Mouse (Mus musculus) thymus, adult 2 months (tissue): ENCODE measurements around the gene Evc2. TPM values are rescaled to one million over a fixed set of nuclear protein-coding genes. Genes with fewer than 3 reads are reported as not detected.

Experiments
- DNase-seq: peaks from one replicate; pipeline ENCODE4 v3.0.0; 2021
- H3K27ac ChIP-seq: fragments of 200-500 bp; 2 replicates; pipeline ENCODE4 v1.5.1; 2012; ENCODE audit warnings: low read length, control low read depth; ENCODE audit not compliant: control insufficient read depth, insufficient read depth
- H3K27me3 ChIP-seq: fragments of 200-500 bp; 2 replicates; pipeline ENCODE4 v1.6.1; 2012; ENCODE audit warnings: mild to moderate bottlenecking, low read length, moderate library complexity, mixed read lengths; ENCODE audit not compliant: control insufficient read depth, insufficient read depth
- H3K36me3 ChIP-seq: fragments of 200-500 bp; 2 replicates; pipeline ENCODE4 v1.6.1; 2012; ENCODE audit warnings: mild to moderate bottlenecking, low read length, moderate library complexity; ENCODE audit not compliant: control insufficient read depth, insufficient read depth
- H3K4me1 ChIP-seq: fragments of 200-500 bp; replicated peaks from 2 replicates; pipeline ENCODE4 v1.6.1; 2012; ENCODE audit warnings: low read length; ENCODE audit not compliant: control insufficient read depth, insufficient read depth
- H3K4me3 ChIP-seq: fragments of 200-500 bp; 2 replicates; pipeline ENCODE4 v1.5.1; 2012; ENCODE audit warnings: mild to moderate bottlenecking, low read length, control low read depth, moderate library complexity; ENCODE audit not compliant: control insufficient read depth, insufficient read depth
- CTCF ChIP-seq: fragments of 200-500 bp; IDR thresholded peaks from 2 replicates; pipeline ENCODE4 v1.5.1; 2012; ENCODE audit warnings: mild to moderate bottlenecking, control low read depth, low read length, moderate library complexity, borderline replicate concordance; ENCODE audit not compliant: control insufficient read depth, poor library complexity, insufficient read depth; ENCODE audit errors: extremely low read depth
- POLR2A ChIP-seq: fragments of 200-500 bp; IDR thresholded peaks from 2 replicates; pipeline ENCODE4 v1.6.1; 2012; ENCODE audit warnings: mild to moderate bottlenecking, low read length, control low read depth, moderate library complexity; ENCODE audit not compliant: control insufficient read depth, poor library complexity, insufficient read depth; ENCODE audit errors: extremely low read depth
- WGBS: fragments of 180-500 bp; shearing (Covaris S2); methylation state at CpG from one replicate; pipeline ENCODE4 v1.1.7; 2018; 5-methylcytosine and 5-hydroxymethylcytosine counted together
- polyA plus RNA-seq: library from polyadenylated mRNA; depleted of rRNA; stranded (reverse); fragments of >200 nt; gene quantifications from 2 replicates; pipeline ENCODE4 v1.2.3, GENCODE M21; 2012

Gene Evc2
- polyA plus RNA-seq, 1 experiment, result 7.2 TPM

DNA sequence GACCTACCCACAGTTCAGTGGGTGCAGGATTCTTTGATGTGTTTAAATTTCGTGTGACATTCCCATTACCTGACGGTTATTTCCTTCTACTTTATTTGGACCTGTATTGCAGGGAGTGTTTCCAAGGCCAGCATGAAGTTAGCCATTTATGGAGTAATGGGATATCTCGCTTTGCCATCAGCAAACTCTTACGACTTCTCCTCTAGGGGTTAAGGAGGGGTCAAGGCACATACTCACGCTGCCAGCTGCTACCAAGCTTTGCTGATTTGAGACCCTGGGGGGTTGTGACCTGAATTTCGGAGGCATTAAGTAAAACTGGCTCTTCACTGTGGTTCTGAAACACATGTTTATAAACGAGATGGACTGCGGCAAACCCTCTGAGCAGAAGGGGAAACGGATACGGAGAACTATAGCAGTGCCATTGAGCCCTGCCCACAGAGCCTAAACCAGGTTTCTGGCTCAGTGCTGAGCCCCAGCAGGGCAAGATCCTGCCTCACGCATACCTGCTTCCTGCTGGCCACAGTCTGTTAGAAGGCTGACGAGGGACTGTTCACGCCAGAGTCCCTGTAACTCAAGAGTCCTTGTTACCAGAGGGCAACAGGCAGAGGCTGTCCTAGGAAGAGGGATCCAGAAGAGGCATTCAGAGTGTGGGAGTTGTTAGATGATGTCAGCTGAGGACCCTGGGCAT is 51.7 kb downstream of the Evc2 start:
- no peak overlapping the region for H3K4me3 ChIP-seq
- H3K36me3 ChIP-seq, result no peaks in the 10 kb centered on the region
- H3K27ac ChIP-seq, result no peak overlapping the region
- no peak for TF ChIP-seq POLR2A
- no peak for TF ChIP-seq CTCF
- no peak for DNase-seq
- H3K4me1 ChIP-seq, result no peaks in the 10 kb centered on the region
- H3K27me3 ChIP-seq, result no peaks in the 10 kb centered on the region
- WGBS, result 86% methylated on average over 13 of the region's 13 CpGs

GRCm38 (mm10) chr5:37390923-37391322 is 52.6 kb downstream of the Evc2 start:
- no peak overlapping the region for H3K27ac ChIP-seq
- DNase-seq, result no peak
- no peak overlapping the region for H3K4me3 ChIP-seq
- 94% methylated on average over 10 of the region's 10 CpGs for WGBS
- TF ChIP-seq POLR2A (no peak), CTCF (no peak)
- H3K27me3 ChIP-seq, result no peaks in the 10 kb centered on the region
- H3K36me3 ChIP-seq, result no peaks in the 10 kb centered on the region
- no peaks in the 10 kb centered on the region for H3K4me1 ChIP-seq

DNA sequence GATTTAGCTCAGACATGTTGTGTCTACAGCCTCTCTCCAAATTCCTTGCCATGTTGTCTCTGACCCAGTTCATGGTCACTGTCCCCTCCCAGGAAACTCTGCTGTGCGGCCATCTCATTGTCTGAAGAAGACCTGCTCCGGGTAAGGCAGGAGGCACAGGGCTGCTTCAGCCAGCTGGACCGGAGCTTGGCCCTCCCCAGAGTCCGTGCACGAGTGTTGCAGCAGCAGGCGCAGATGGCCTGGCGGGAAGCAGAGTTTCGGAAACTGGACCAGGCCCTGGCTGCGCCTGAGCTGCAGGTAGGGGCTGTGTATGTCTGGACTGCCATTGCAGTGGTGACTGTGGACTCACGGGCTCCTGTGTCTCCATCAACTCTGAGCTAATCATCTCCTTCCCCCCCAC is 53.6 kb downstream of the Evc2 start:
- TF ChIP-seq POLR2A (no peak), CTCF (no peak)
- Histone ChIP-seq H3K27me3 (no peaks in the 10 kb centered on the region), H3K36me3 (no peaks in the 10 kb centered on the region), H3K4me3 (no peak overlapping the region), H3K27ac (no peak overlapping the region), H3K4me1 (no peaks in the 10 kb centered on the region)
- no peak for DNase-seq
- WGBS, result 96% methylated on average over 10 of the region's 10 CpGs

GRCm38 (mm10) chr5:37395172-37396030 is 57.1 kb downstream of the Evc2 start:
- H3K27ac ChIP-seq, result no peak overlapping the region
- no peaks in the 10 kb centered on the region for H3K27me3 ChIP-seq
- no peaks in the 10 kb centered on the region for H3K4me1 ChIP-seq
- no peak for DNase-seq
- TF ChIP-seq POLR2A (no peak), CTCF (no peak)
- WGBS, result 95% methylated on average over 22 of the region's 22 CpGs
- no peak overlapping the region for H3K4me3 ChIP-seq
- no peaks in the 10 kb centered on the region for H3K36me3 ChIP-seq

DNA sequence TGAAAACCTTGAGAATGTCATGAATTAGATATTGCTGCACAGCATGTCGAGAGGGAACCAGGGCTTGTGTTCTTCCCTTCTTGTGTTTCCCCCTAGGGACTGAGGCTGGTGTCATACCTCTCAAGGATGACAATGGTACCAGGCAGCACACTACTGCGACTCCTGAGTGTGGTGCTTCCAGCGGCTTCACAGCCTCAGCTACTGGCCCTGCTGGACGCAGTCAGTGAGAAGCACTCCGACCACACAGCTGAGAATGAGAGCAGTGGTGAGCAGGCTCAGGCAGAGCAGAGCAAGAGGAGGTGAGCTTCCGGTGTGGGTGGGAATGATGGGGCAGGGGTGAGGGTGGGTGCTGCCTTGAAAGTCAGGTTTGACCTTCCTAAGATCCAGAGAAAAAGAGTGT is 80.7 kb downstream of the Evc2 start:
- no peaks in the 10 kb centered on the region for H3K36me3 ChIP-seq
- H3K27me3 ChIP-seq, result no peaks in the 10 kb centered on the region
- no peak overlapping the region for H3K27ac ChIP-seq
- WGBS, result 92% methylated on average over 6 of the region's 6 CpGs
- no peak for DNase-seq
- no peak for TF ChIP-seq POLR2A
- no peak for TF ChIP-seq CTCF
- H3K4me1 ChIP-seq, result no peaks in the 10 kb centered on the region
- no peak overlapping the region for H3K4me3 ChIP-seq

DNA sequence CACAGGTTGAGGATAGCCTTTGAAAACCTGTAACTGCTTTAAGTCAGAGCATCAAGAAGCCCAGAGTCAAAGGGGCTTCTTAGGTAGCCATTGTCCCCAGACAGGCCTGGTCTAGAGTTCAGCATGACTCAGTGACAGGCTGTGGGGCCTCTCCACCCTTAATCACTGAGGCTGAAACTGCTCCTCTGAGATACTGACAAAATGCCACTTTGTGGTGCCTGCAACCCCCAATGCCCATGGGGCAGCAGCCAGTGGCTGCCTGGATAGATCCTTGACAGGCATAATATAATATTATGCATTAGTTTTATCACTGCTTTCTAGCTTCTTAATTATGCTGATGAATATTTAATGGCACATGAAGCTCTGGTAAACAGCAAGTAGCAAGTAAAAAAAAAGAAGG is 88.9 kb downstream of the Evc2 start:
- TF ChIP-seq POLR2A, result no peak
- TF ChIP-seq CTCF, result no peak
- no peak for DNase-seq

More for the DNA sequence above, 88.9 kb downstream of the Evc2 start:
- Histone ChIP-seq H3K36me3 (no peaks in the 10 kb centered on the region), H3K4me3 (no peak overlapping the region), H3K27ac (no peak overlapping the region), H3K27me3 (no peaks in the 10 kb centered on the region), H3K4me1 (no peaks in the 10 kb centered on the region)
